Mouse (Mus musculus) left cerebral cortex, postnatal 36 days (tissue): Measurements from ENCODE around the gene Ifitm2. TPM values are rescaled to one million over a fixed set of nuclear protein-coding genes. Genes with fewer than 3 reads are reported as not detected.

Experiments
- DNase-seq, 2 experiments: peaks; one replicate each; pipeline ENCODE4 v3.0.0; 2021 to 2022; ENCODE audit warnings: low spot score in 2 of 2, mixed read lengths in 1 of 2
- intact Hi-C: fragments of 180-260 bp; cut with DNase I; formaldehyde crosslinking; loops from one replicate; pipeline ENCODE4 v1.15.1; 2025
- total RNA-seq, 2 experiments: library from RNA; stranded (reverse); gene quantifications; 2 replicates each; pipeline ENCODE4 v1.2.3; 2021

Ifitm2 gene
- total RNA-seq, 2 experiments from 2014 or later: 12.3 to 14.0 TPM

DNA sequence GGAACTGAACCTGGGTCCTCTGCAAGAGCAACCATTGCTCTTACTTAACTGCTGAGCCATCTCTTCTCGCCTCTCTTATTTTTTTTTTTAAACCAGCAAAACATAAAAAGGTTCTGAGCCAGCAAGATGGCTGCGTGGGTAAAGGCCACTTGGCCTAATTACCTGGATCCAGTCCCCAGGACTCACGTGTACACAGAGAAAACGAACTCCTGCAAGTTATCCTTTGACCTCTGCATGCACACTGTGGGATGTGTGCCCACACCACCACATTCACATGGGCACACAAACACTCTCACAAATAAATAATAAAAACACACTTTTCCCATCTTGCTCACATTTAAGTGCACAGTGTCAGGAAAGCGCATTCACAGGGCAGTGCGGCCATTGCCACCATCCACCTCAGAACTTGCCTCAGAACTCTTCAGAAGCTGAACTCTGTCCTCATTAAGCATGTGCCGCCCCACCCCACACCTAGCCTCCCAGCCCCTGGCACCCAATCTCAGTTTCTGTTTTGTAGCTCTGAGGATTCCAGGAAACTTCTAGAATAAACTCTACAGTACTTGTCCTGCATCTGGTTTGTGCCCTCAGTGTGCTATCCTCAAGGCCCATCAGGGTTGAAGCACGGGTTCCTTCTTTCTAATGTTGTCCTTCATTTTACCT lies 41.6 kb downstream of the Ifitm2 start:
- intact Hi-C loops: no loop called here
- DNase-seq: no peak

DNA sequence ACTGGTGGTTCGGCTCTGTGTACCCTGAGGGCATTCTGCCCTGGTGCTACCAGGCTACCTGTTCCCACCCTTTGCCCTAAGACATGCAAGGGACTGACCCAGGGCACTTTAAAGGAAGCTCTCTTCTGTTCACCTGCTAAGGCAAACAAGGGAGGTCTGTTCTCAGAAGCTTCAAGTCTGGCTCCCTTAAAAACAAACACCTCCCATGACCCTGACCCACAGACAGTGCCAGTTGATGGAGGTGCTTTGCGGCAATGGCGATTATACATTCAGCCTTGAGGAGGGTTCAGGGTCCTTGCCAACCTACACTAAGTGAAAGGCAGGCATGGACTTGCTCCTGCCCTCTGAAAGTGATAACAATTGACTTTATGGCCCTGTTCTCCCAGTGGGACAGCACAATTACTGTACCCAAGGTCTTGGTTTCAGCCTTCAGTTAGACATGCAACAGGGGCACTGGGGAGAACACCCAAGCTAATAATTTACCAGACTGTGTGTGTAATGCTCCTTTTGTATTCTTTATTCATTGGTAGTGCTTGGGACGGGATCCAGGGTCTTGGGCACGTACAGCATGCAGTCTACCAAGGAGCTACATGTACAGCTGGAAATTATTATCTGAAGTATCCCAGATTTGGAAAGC lies 42.8 kb downstream of the Ifitm2 start:
- intact Hi-C loops: no loop called here
- no peak for DNase-seq

DNA sequence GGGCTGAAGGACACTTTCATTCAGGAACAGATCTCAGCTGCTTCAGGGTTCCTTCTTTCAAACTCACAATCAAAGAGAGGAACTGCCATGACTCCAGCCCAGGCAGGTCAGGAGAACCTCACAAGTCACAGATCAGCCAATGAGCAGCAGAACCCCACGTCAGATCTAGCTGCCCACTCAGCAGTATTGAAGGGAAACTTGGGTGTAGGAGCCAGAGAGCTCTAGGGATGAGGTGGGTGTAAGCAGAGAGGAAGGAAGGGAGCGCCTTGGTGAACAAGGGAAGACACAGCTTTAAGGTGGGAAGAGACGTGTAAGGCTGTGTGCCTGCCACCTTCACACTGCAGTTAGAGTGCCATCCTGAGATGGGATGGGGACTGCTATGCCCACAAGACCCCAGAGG lies 43.5 kb downstream of the Ifitm2 start:
- peak in 1 of 2 experiments; percentile 35 for DNase-seq
- intact Hi-C loops: no loop called here

DNA sequence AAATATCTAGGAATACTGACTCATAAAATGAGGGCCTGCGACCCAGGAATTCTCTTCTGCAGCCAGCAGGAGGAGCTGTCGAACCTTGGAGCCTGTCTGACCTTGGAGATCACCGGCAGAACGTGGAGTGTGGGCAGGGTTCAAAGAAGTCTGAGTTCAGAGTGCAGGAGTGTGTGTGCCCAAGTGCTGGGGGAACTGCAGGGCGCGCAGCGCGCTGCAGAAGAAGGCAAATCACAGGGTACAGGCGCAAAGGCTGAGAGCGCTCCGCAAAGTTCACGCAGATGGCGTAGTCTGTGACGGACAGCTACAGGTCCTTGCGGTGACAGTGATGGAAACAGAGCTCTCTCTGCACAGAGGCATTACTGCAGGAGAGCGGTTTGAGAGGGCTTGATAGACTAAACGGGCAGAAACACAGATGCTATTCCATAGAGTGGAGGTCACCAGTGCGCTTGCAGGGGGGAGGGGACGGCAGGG lies 47.1 kb downstream of the Ifitm2 start:
- intact Hi-C loops: loop anchor here (1.0 to 5.0 kb wide), 2 partner anchors 140 to 269 kb away; no protein-coding TSS in a partner anchor
- DNase-seq: peak; percentile 56 to 72

DNA sequence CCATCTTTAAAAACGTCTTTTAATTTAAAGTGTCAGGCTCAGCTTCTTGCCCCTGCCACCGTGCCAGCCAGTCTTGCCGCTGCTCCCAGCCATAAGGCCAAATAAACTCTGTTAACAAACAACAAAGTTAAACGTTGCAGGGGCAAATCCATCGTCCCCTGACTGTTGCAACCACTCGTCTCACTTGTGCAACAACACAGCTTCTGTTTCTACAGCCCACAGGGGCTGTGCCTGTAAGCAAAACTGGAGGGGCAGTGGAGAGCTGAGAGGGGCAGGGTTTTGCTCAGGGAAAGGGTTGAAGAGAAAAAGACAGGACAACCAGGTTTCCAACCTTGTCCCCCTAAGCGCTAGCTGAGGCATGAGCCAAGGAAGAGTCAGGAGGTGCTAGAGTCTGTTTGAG lies 47.6 kb downstream of the Ifitm2 start:
- intact Hi-C loops: loop anchor here (5.0 kb wide), 1 partner anchor 269 kb away; no protein-coding TSS in a partner anchor

DNA sequence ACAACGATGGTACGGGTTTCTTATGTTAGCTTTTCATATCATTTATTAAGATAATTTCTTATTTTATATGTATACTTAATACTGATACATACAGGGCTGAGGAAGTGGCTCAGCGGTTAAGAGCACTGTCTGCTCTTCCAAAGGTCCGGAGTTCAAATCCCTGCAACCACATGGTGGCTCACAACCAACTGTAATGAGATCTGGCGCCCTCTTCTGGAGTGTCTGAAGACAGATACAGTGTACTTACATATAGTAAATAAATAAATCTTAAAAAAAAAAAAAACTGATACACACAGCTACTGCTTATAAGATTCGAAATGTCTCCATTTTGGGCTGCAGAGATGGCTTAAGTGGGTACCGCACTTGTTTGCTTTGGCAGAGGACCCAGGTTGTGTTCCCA lies 48.1 kb downstream of the Ifitm2 start:
- no peak for DNase-seq
- intact Hi-C loops: loop anchor here (5.0 kb wide), 1 partner anchor 270 kb away; no protein-coding TSS in a partner anchor

More for the DNA sequence above, 47.6 kb downstream of the Ifitm2 start:
- DNase-seq: no peak

DNA sequence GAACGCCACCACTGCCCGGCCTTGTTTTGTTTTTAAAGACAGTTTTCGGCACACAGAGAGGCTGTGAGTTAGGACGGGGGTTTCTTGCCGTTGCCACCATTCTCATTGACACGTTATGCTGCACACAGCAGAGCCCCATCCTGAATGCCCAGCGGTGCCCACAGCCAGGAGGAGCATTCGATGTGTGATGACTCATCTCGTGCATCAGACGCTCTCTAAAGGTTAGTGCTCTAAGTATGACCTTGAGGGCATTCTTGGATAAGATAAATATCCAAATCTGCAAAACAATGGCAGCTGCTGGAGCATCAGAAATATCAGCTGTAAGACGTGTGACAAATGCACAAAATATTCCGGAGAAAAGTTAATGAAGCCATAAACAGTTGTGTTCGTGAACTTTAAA lies 48.7 kb downstream of the Ifitm2 start:
- intact Hi-C loops: loop anchor here (5.0 kb wide), 1 partner anchor 270 kb away; no protein-coding TSS in a partner anchor
- DNase-seq: no peak

DNA sequence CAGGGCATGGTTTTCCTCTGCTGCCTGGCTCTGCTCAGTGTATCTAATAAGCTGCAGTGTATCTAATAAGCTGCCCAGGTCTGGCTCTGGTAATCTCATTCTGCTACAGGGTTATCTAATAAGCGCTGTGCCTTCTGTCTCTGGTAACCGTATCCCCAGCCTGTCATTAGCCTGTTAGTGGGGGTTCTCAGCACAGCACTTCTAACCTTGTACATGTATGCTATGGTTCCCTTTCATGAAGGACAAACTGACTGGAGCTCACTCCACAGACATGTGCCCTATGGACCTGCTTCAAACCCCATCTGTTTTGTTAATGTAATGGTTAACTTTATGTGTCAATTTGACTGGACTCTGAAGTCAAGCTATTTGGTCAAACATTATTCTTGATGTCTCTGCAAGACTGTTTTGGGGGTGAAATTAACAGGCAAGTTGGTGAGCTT lies 50.1 kb downstream of the Ifitm2 start:
- intact Hi-C loops: loop anchor here (5.0 kb wide), 1 partner anchor 272 kb away; no protein-coding TSS in a partner anchor
- no peak for DNase-seq

Other genes starting within 250 kb of the Ifitm2 start
- gene Cyp2e1, start 192.2 kb downstream of the Ifitm2 start, total RNA-seq: not detected
- under 1 TPM; 0.22 to 0.54 TPM for gene Syce1, start 168.1 kb downstream of the Ifitm2 start, total RNA-seq
- gene Zfp941, start 133.8 kb downstream of the Ifitm2 start, total RNA-seq: 10 to 100 TPM; 22.2 to 31.0 TPM
- gene Urah, start 121.0 kb downstream of the Ifitm2 start, total RNA-seq: 1 to 10 TPM; 2.1 to 8.4 TPM
- gene Scgb1c1, start 110.4 kb downstream of the Ifitm2 start, total RNA-seq: not detected
- gene Odf3, start 108.2 kb downstream of the Ifitm2 start, total RNA-seq: not detected
- gene Gm45785, start 99.7 kb downstream of the Ifitm2 start, total RNA-seq: 1 to 10 TPM in 1 of 2 experiments, not detected in 1; 2.3 TPM
- 10 to 100 TPM; 68.2 to 68.7 TPM for gene Ric8a, start 99.0 kb downstream of the Ifitm2 start, total RNA-seq
- 10 to 100 TPM; 22.5 to 27.3 TPM for gene Bet1l, start 98.4 kb downstream of the Ifitm2 start, total RNA-seq
- 100 to 1,000 TPM; 106 to 113 TPM for gene Psmd13, start 74.0 kb downstream of the Ifitm2 start, total RNA-seq
- gene Sirt3, start 73.7 kb downstream of the Ifitm2 start, total RNA-seq: 10 to 100 TPM; 73.1 to 78.5 TPM
- not detected for gene Cox8b, start 55.5 kb downstream of the Ifitm2 start, total RNA-seq
- gene Nlrp6, start 35.1 kb downstream of the Ifitm2 start, total RNA-seq: under 1 TPM; 0.47 to 0.54 TPM
- 1 to 10 TPM; 3.3 to 5.8 TPM for gene Pgghg, start 14.6 kb downstream of the Ifitm2 start, total RNA-seq
- gene Ifitm5, start 5.7 kb downstream of the Ifitm2 start, total RNA-seq: not detected
- not detected for gene Gm45717, start 50 bp downstream of the Ifitm2 start, total RNA-seq
- 1 to 10 TPM; 3.6 to 4.2 TPM for gene Ifitm1, start 11.2 kb upstream of the Ifitm2 start, total RNA-seq
- gene Ifitm3, start 54.8 kb upstream of the Ifitm2 start, total RNA-seq: 10 to 100 TPM in 1 of 2 experiments, 1 to 10 TPM in 1; 9.6 to 14.3 TPM
- not detected for gene Ifitm6, start 61.9 kb upstream of the Ifitm2 start, total RNA-seq
- not detected for gene Gm17387, start 73.1 kb upstream of the Ifitm2 start, total RNA-seq
- gene B4galnt4, start 105.1 kb upstream of the Ifitm2 start, total RNA-seq: 10 to 100 TPM; 84.4 to 86.3 TPM
- gene Pkp3, start 122.2 kb upstream of the Ifitm2 start, total RNA-seq: not detected
- gene Sigirr, start 144.6 kb upstream of the Ifitm2 start, total RNA-seq: 1 to 10 TPM; 1.7 to 2.8 TPM
- not detected for gene Ano9, start 161.8 kb upstream of the Ifitm2 start, total RNA-seq
- gene Ptdss2, start 166.4 kb upstream of the Ifitm2 start, total RNA-seq: 10 to 100 TPM; 45.1 to 52.1 TPM
- gene Rnh1, start 216.9 kb upstream of the Ifitm2 start, total RNA-seq: 10 to 100 TPM; 33.6 to 36.2 TPM
- 100 to 1,000 TPM; 256 to 304 TPM for gene Hras, start 238.0 kb upstream of the Ifitm2 start, total RNA-seq
- gene Lrrc56, start 238.2 kb upstream of the Ifitm2 start, total RNA-seq: 1 to 10 TPM; 3.5 to 4.7 TPM